Mouse (Mus musculus) cerebellum, postnatal 10 days (tissue): Measurements from ENCODE around the gene Gtpbp1.

ENCODE experiments used
- DNase-seq, 2 experiments: peaks; one replicate each; pipeline ENCODE4 v3.0.0; 2021; ENCODE audit warnings: mixed read lengths in 2 of 2

Gtpbp1 gene

GRCm38 (mm10) chr15:79690426-79691022 is at the start of gene Gtpbp1:
Gtpbp1 (plus strand) TSS chr15:79690845.
- DNase-seq = peak; percentile 98 to 99

- no peak for DNase-seq
Measured at GRCm38 (mm10) chr15:79641135-79641817, 49.4 kb upstream of the Gtpbp1 start.

- DNase-seq = no peak
Measured at GRCm38 (mm10) chr15:79645483-79645882, 45.2 kb upstream of the Gtpbp1 start.

- no peak for DNase-seq
Measured at GRCm38 (mm10) chr15:79648130-79648529, 42.5 kb upstream of the Gtpbp1 start.

GRCm38 (mm10) chr15:79650569-79650968 is 40.1 kb upstream of the Gtpbp1 start:
- peak; percentile 72 to 82 for DNase-seq

- peak; percentile 47 to 65 for DNase-seq
Measured at GRCm38 (mm10) chr15:79651481-79651880, 39.2 kb upstream of the Gtpbp1 start.

GRCm38 (mm10) chr15:79656451-79656850 is 34.2 kb upstream of the Gtpbp1 start:
- no peak for DNase-seq

GRCm38 (mm10) chr15:79657837-79658530 is 32.7 kb upstream of the Gtpbp1 start:
- peak; percentile 93 to 95 for DNase-seq

- DNase-seq = peak; percentile 98
Measured at GRCm38 (mm10) chr15:79658531-79659375, 31.9 kb upstream of the Gtpbp1 start, which contains the start of the genes Fam227a and Cby1. Fam227a (minus strand) TSS chr15:79658956. Cby1 (plus strand) TSS chr15:79659199.

- peak; percentile 53 to 65 for DNase-seq
Measured at GRCm38 (mm10) chr15:79661852-79662251, 28.8 kb upstream of the Gtpbp1 start.

GRCm38 (mm10) chr15:79664666-79665065 is 26.0 kb upstream of the Gtpbp1 start:
- no peak for DNase-seq

- no peak for DNase-seq
Measured at GRCm38 (mm10) chr15:79669195-79669594, 21.4 kb upstream of the Gtpbp1 start.

- DNase-seq = peak; percentile 92 to 95
Measured at GRCm38 (mm10) chr15:79670249-79670971, 20.2 kb upstream of the Gtpbp1 start, which contains the start of gene Tomm22. Tomm22 (plus strand) TSS chr15:79670861.

- no peak for DNase-seq
Measured at GRCm38 (mm10) chr15:79670972-79671299, 19.7 kb upstream of the Gtpbp1 start.

- DNase-seq = peak; percentile 45 to 46
Measured at GRCm38 (mm10) chr15:79671828-79672348, 18.8 kb upstream of the Gtpbp1 start.

GRCm38 (mm10) chr15:79677936-79678335 is 12.7 kb upstream of the Gtpbp1 start:
- no peak for DNase-seq

GRCm38 (mm10) chr15:79681973-79682372 is 8.7 kb upstream of the Gtpbp1 start:
- DNase-seq = no peak

GRCm38 (mm10) chr15:79683146-79683545 is 7.5 kb upstream of the Gtpbp1 start:
- no peak for DNase-seq

GRCm38 (mm10) chr15:79683707-79684465 is 6.8 kb upstream of the Gtpbp1 start:
- DNase-seq = no peak

- peak; percentile 49 to 64 for DNase-seq
Measured at GRCm38 (mm10) chr15:79684616-79685015, 6.0 kb upstream of the Gtpbp1 start.

- DNase-seq = no peak
Measured at GRCm38 (mm10) chr15:79685141-79685641, 5.5 kb upstream of the Gtpbp1 start.
